Mouse (Mus musculus) intestine, embryonic 16.5 days (tissue): ENCODE data around the gene Gm12166. TPM values are rescaled to one million over a fixed set of nuclear protein-coding genes. Genes with fewer than 3 reads are reported as not detected.

ENCODE experiments used
- ATAC-seq: fragments of 200-750 bp; cut with Nextera tagmentation; 2 replicates; pipeline ENCODE4 v1.8.0; 2017; ENCODE audit warnings: moderate TSS enrichment, moderate library complexity
- H3K27ac ChIP-seq: fragments of 300-500 bp; sonication (generic); 2 replicates; pipeline ENCODE4 v1.5.1; 2014; ENCODE audit warnings: mild to moderate bottlenecking, low read length
- H3K27me3 ChIP-seq: fragments of 300-500 bp; sonication (generic); replicated peaks from 2 replicates; pipeline ENCODE4 v1.6.1; 2014; ENCODE audit warnings: low read length, control low read depth, mixed read lengths; ENCODE audit not compliant: control insufficient read depth, insufficient read depth
- H3K36me3 ChIP-seq: fragments of 300-500 bp; sonication (generic); 2 replicates; pipeline ENCODE4 v1.6.1; 2014; ENCODE audit warnings: low read length, control low read depth; ENCODE audit not compliant: control insufficient read depth, insufficient read depth
- H3K4me1 ChIP-seq: fragments of 300-500 bp; sonication (generic); 2 replicates; pipeline ENCODE4 v1.6.1; 2014; ENCODE audit warnings: low read length, control low read depth, mixed read lengths; ENCODE audit not compliant: control insufficient read depth, insufficient read depth
- H3K4me2 ChIP-seq: fragments of 300-500 bp; sonication (generic); 2 replicates; pipeline ENCODE4 v1.6.1; 2014; ENCODE audit warnings: low read depth, low read length, control low read depth
- H3K4me3 ChIP-seq: fragments of 300-500 bp; sonication (generic); 2 replicates; pipeline ENCODE4 v1.5.1; 2014; ENCODE audit warnings: mild to moderate bottlenecking, low read length
- H3K9ac ChIP-seq: fragments of 300-500 bp; sonication (generic); 2 replicates; pipeline ENCODE4 v1.6.1; 2014; ENCODE audit warnings: low read depth, low read length
- H3K9me3 ChIP-seq: fragments of 300-500 bp; sonication (generic); 2 replicates; pipeline ENCODE4 v1.6.1; 2016; ENCODE audit warnings: low read length, control low read depth; ENCODE audit not compliant: control insufficient read depth
- WGBS: fragments of 180-500 bp; shearing (Covaris S2); extraction: QIAGEN DNeasy Blood & Tissue Kit; methylation state at CpG from one replicate; pipeline ENCODE4 v1.1.7; 2014; 5-methylcytosine and 5-hydroxymethylcytosine counted together
- polyA plus RNA-seq: library from polyadenylated mRNA; unstranded; fragments of >200 nt; fragmentation: Nextera tagmentation; extraction: Ambion mirVana; gene quantifications from 2 replicates; pipeline ENCODE4 v1.2.1, GENCODE M21; 2015

The Gm12166 gene
- polyA plus RNA-seq, 1 experiment from 2014 or later, result 5.5 TPM

DNA sequence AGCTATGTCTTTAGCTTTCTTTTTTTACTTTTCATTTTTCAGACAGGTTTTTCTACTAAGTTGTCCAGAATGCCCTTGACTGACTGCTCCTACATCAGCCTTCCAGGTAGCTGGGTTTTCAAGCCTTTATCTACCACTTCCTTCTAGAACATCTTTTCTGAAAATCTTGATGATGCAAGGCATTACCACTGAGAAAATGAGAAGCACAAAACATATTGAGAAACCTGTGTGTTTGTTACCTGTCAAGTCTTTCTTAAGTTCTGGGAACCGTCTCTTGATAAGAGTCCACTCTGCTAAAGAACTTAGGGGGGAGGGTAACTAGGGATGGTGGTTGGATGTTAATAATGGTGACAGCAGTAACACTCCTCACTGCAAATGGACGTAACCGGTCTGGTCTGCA is 23.4 kb upstream of the Gm12166 start:
- no peak for ATAC-seq
- no peaks in the 10 kb centered on the region for H3K9me3 ChIP-seq
- WGBS, result 71% methylated on average over 3 of the region's 3 CpGs

DNA sequence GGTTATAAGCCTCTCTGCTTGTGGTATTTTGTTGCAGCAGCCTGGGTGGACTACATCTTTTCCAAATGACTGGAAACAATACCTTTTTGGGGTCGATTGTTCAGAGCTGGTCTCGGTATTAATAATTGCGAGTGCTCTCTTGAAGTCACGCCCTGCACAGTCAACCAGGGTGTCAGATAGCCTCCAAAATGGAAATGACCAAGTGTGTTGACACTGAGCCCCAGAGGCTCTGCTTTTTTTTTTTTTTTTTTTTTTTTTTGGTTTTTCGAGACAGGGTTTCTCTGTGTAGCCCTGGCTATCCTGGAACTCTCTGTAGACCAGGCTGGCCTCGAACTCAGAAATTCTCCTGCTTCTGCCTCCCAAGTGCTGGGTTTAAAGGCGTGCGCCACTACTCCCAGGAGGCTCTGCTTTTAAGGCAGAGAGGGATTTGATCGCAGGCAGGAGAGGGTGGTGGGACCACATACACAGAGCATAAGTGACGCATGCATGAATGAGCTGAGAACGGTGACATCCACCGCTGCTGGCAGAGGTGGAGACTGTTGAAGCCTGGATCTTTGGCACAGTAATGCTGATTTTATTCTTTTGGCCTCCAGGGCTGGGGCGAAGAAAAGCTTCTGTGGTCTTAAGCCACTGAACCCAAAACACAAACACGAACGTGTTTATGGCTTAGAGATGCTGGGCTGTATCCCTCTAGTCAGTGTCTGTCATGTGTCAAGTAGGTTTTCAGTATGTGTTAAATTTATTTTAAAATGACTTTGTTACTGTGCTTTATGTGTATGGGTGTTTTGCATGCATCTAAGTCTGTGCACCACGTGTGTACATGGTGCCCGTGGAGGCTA is 21.9 kb upstream of the Gm12166 start:
- Histone ChIP-seq H3K9me3 (no peaks in the 10 kb centered on the region), H3K4me1 (peaks cover 14% of the 10 kb centered on the region), H3K27me3 (no peaks in the 10 kb centered on the region), H3K27ac (peak overlapping the region; percentile 57), H3K4me3 (no peak overlapping the region), H3K36me3 (0 out of 2 replicates have a peak, but pooled peaks cover 2% of the 10 kb centered on the region), H3K9ac (no peak overlapping the region), H3K4me2 (no peak overlapping the region)
- WGBS, result 86% methylated on average over 17 of the region's 17 CpGs
- ATAC-seq, result no peak

More for the DNA sequence above, 23.4 kb upstream of the Gm12166 start:
- Histone ChIP-seq H3K4me3 (no peak overlapping the region), H3K27ac (no peak overlapping the region), H3K4me1 (peaks cover 6% of the 10 kb centered on the region; the same call in 1 of the 2 replicates), H3K36me3 (0 out of 2 replicates have a peak, but pooled peaks cover 2% of the 10 kb centered on the region), H3K4me2 (no peak overlapping the region), H3K9ac (no peak overlapping the region), H3K27me3 (no peaks in the 10 kb centered on the region)

GRCm38 (mm10) chr11:46073061-46073849 is 21.1 kb upstream of the Gm12166 start:
- ATAC-seq, result no peak
- WGBS, result 54% methylated on average over 15 of the region's 15 CpGs

DNA sequence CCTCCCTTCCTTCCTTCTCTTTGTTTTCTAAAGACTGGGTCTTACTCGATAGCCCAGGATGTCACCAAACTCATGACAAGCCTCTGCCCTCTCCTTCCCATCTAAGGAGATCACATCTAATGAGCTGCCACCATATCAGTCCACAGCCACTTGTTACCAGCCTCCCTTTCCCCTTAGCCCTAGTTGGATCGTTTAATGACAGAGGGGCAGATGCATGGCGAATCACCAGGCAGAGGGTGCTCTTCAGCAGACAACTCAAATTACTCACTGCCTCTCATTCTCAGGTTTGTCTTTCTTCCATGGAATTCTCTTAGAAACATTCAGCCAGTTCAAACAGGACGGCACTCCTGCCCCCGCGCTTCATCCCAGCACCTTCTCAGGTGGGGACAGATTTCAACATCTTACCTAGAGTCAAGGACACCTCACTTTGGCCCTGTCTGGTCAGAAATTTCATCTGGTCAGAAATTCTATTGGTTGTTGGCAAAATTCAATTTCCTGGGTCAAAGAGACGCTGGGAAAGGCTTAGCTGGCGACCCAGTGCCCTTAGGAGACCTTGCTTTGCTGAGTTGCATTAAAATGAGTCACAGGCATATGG is 20.4 kb upstream of the Gm12166 start:
- H3K27ac ChIP-seq, result 0 out of 2 replicates have a peak overlapping the region, but pooled peaks have one; percentile 57
- ATAC-seq, result no peak
- WGBS, result 65% methylated on average over 8 of the region's 8 CpGs

More at GRCm38 (mm10) chr11:46073061-46073849, 21.1 kb upstream of the Gm12166 start:
- Histone ChIP-seq H3K4me1 (peaks cover 20% of the 10 kb centered on the region), H3K27me3 (no peaks in the 10 kb centered on the region), H3K36me3 (0 out of 2 replicates have a peak, but pooled peaks cover 2% of the 10 kb centered on the region), H3K9ac (no peak overlapping the region), H3K27ac (peak overlapping the region; percentile 57), H3K4me2 (no peak overlapping the region), H3K4me3 (no peak overlapping the region), H3K9me3 (no peaks in the 10 kb centered on the region)

DNA sequence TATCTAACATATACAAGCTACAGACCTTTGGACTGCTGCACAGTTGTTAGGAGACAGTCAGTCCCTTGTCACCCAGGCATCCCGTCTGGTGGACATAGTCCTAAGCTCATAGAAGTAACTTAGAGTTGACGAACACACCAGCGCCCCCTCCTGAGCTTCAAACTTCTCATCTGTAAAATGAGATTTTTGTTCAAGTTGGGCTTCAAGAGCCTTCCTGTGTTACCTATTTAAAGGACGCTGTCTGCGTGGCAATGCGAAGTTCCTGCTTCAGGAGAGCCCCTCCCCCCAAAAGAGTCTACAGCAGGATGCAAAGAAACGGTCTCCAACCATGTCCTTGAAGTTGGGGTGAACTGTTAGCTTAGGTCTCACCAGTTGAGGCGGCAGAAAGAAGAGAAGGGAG is 18.7 kb upstream of the Gm12166 start:
- 78% methylated on average over 8 of the region's 8 CpGs for WGBS
- H3K9ac ChIP-seq, result no peak overlapping the region
- peaks cover 23% of the 10 kb centered on the region for H3K4me1 ChIP-seq
- H3K4me3 ChIP-seq, result no peak overlapping the region
- no peak overlapping the region for H3K4me2 ChIP-seq
- ATAC-seq, result no peak
- no peaks in the 10 kb centered on the region for H3K27me3 ChIP-seq
- no peak overlapping the region for H3K27ac ChIP-seq
- no peaks in the 10 kb centered on the region for H3K36me3 ChIP-seq
- H3K9me3 ChIP-seq, result no peaks in the 10 kb centered on the region

More for the DNA sequence above, 20.4 kb upstream of the Gm12166 start:
- no peak overlapping the region for H3K9ac ChIP-seq
- no peaks in the 10 kb centered on the region for H3K36me3 ChIP-seq
- no peaks in the 10 kb centered on the region for H3K9me3 ChIP-seq
- no peak overlapping the region for H3K4me2 ChIP-seq
- H3K4me3 ChIP-seq, result no peak overlapping the region
- H3K4me1 ChIP-seq, result peaks cover 20% of the 10 kb centered on the region
- H3K27me3 ChIP-seq, result no peaks in the 10 kb centered on the region

- Histone ChIP-seq H3K4me2 (no peak overlapping the region), H3K4me3 (no peak overlapping the region), H3K4me1 (peaks cover 28% of the 10 kb centered on the region), H3K27ac (peak overlapping the region; percentile 92), H3K36me3 (no peaks in the 10 kb centered on the region), H3K27me3 (no peaks in the 10 kb centered on the region), H3K9me3 (no peaks in the 10 kb centered on the region), H3K9ac (no peak overlapping the region; the same call in 1 of the 2 replicates)
- no peak for ATAC-seq
- WGBS, result 86% methylated on average over 4 of the region's 4 CpGs
Measured at GRCm38 (mm10) chr11:46070161-46070560, 18.0 kb upstream of the Gm12166 start.

GRCm38 (mm10) chr11:46069408-46070003 is 17.4 kb upstream of the Gm12166 start:
- H3K9ac ChIP-seq, result peak overlapping the region; percentile 56
- no peak overlapping the region for H3K4me3 ChIP-seq
- H3K27ac ChIP-seq, result peak overlapping the region; percentile 92
- no peaks in the 10 kb centered on the region for H3K9me3 ChIP-seq
- ATAC-seq, result peak; percentile 34
- 40% methylated on average over 17 of the region's 17 CpGs for WGBS
- H3K4me1 ChIP-seq, result peaks cover 35% of the 10 kb centered on the region
- H3K4me2 ChIP-seq, result 0 out of 2 replicates have a peak overlapping the region, but pooled peaks have one; percentile 6
- no peaks in the 10 kb centered on the region for H3K27me3 ChIP-seq
- H3K36me3 ChIP-seq, result no peaks in the 10 kb centered on the region

- H3K4me1 ChIP-seq, result peaks cover 36% of the 10 kb centered on the region
- peak overlapping the region; percentile 56 for H3K9ac ChIP-seq
- peak overlapping the region; percentile 92 for H3K27ac ChIP-seq
- H3K9me3 ChIP-seq, result no peaks in the 10 kb centered on the region
- H3K36me3 ChIP-seq, result no peaks in the 10 kb centered on the region
- H3K27me3 ChIP-seq, result no peaks in the 10 kb centered on the region
- H3K4me2 ChIP-seq, result peak overlapping the region; percentile 6; the same call in 1 of the 2 replicates
- WGBS, result 36% methylated on average over 12 of the region's 12 CpGs
- H3K4me3 ChIP-seq, result no peak overlapping the region
- 0 out of 2 replicates have a peak, but pooled peaks have one; percentile 13 for ATAC-seq
Measured at GRCm38 (mm10) chr11:46068756-46069407, 16.8 kb upstream of the Gm12166 start.
